Mouse (Mus musculus): ENCODE data around the gene Unc13a.
A peak's percentile ranks its signal among the peaks of the same experiment; 100 is the strongest.

Unc13a gene

GRCm38 (mm10) chr8:71665331-71666130, 6.0 kb downstream of the Unc13a start:
- DNase-seq, result peak; percentile 59

GRCm38 (mm10) chr8:71660325-71661120, 11.0 kb downstream of the Unc13a start:
- peak; percentile 88 for DNase-seq

GRCm38 (mm10) chr8:71659751-71660150, 11.8 kb downstream of the Unc13a start:
- DNase-seq, result peak; percentile 88

GRCm38 (mm10) chr8:71658515-71659049, 13.0 kb downstream of the Unc13a start:
- no peak for DNase-seq

DNA sequence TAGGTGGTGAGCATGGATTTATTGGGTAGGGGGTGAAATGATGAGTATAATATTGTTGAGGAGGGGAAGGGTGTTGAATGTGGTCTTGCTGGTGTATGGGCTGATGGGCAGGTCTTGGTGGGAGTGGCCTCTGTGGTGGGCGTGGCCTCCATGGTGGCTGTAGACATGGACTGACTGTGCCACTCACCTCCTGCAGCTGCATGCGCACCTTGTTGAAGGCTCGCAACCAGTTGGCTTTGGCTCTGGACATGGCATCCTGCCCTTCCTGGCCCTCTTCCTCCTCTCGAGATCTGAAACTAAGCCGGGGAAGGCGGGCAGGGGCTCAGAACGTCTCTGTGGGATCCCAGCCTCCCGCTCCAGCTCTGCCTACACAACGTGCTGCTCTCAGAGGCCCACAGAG, 13.7 kb downstream of the Unc13a start:
- no peak for DNase-seq

DNA sequence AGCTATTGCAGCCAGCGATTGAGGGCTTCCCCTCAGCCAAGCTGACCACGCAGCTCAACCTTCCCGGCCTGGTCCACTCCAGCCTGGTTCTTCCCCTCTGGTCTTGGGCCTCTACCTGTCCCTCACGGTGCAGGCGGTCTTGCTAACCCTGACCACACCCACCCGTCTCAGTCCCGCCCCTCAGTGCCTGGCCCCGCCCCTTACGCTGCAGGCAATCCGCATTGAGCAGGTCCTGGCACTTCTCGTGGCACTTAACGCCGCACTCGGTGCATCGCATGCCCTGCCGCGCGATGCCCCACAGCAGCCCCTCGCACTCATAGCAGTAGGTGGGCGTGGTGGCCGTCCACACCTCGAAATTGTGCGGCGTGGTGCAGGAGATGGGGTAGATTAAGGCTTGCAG, 17.0 kb downstream of the Unc13a start:
- no peak for DNase-seq

DNA sequence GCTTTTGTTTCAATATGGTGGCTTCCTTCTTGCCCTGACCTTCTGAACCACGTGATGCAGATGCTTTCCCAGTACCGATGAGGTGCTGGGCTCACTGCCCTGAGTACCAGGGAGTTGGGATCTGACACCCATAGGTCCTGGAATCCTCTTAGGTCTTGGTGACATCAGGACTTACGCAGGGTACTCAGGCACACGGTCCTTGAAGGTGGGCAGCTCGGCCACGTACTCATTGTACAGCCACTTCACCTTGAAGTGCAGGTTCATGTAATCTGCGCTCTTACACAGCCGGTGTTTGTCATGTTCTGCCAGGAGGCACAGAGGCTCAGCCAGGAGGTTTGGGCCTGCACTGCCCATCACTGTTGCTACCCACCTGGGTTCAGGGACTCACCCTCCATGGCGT, 26.0 kb downstream of the Unc13a start:
- DNase-seq, result no peak

GRCm38 (mm10) chr8:71639318-71639717, 32.2 kb downstream of the Unc13a start:
- no peak for DNase-seq

DNA sequence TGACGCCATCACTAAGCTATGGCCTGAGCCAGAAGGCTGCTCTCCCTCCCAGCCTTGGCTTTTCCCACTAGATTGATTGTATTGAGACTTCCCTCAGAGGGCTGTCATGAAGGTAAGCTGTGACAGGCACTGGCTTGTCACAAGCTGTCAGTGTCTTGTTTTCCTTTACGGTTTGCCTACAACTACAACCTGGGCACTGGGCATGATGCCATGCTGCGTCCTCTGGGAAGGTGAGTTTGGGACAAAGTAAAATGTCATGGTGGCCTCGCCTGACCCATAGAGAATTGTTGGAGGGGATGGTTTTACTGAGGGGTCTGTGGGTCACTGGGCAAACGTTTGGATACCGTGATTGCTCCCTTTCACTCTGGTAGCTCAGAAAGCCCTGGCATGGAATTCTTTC, 33.2 kb downstream of the Unc13a start:
- DNase-seq, result no peak

- DNase-seq, result no peak
Observed at GRCm38 (mm10) chr8:71637149-71638095, 34.1 kb downstream of the Unc13a start.

DNA sequence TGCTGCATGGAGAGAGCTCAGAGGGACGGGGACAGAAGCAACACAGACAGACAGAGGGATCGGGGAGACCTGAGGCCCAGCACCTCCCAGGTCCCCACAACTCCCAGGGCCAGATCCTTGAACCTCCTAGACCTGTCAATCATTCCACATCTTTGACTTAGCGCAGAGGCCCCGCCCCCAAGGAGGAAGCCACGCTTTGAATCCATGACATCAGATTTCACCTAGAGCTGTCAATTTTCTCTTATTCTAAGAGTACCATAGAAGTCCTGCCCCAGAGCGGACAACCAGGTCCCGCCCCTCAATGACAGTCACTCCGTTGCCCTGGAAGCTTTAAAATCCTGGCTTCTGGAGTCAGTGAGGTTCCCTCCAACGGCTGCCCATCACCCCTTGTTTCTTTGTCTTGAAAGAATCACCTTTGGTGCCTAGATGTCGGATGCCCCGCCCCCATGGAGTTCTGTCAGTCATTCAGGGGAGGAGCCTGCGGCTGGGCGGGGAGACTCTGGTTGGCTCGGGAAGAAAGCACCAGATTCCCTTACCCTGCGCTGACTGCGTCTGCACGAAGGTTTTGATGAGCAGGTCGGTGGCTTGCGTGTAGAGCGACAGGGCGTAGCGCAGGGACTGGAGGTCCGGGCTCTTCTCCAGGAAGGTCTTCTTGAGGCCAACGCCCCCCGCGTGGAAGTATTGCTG, 37.4 kb downstream of the Unc13a start:
- peak; percentile 44 for DNase-seq

DNA sequence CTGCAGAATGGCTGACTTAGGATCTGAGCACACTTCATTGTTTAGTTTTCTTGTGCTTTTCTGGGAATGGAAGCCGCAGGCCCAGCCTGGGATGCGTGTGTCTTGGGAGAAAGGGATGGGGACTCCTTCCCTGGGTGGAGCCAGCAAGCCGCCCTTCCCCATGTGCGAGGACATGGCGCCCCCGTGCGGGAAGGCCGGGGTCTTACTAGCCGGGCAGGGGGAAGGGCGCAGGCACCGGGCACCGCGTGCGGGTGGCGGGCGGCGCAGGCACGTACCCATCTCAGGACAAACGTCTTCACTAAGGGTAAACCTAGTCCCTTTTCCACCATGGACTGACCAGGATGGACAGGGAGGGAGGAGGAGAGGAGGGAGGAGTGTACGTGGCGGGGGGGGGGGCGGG, 38.4 kb downstream of the Unc13a start:
- no peak for DNase-seq

GRCm38 (mm10) chr8:71631897-71632296, 39.7 kb downstream of the Unc13a start:
- DNase-seq, result no peak

DNA sequence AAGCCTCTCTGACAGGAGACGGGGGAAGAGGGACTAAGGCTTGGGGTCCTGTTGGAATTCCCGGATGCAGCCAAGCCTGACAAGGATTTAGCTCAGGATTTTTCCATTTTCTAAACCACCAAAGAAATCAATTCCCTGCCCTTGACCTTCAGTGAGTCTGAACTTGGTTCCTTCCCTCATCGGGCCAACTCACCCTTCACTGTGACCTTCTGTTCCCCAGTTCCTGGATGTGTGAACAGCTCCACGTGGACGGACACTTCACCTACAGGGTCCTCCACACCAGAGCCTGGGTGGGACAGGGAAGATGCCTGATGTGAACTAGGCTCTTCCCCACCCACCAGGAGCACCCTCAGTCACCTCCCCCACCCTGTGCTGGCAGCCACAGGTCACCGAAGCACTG, 40.8 kb downstream of the Unc13a start:
- DNase-seq, result no peak

- DNase-seq, result peak; percentile 62
Observed at GRCm38 (mm10) chr8:71629781-71630212, 41.8 kb downstream of the Unc13a start.

- peak; percentile 90 for DNase-seq
Observed at GRCm38 (mm10) chr8:71629096-71629697, 42.4 kb downstream of the Unc13a start.

- no peak for DNase-seq
Observed at GRCm38 (mm10) chr8:71628396-71629095, 43.0 kb downstream of the Unc13a start.

GRCm38 (mm10) chr8:71627265-71628099, 44.1 kb downstream of the Unc13a start:
- DNase-seq, result no peak

- no peak for DNase-seq
Observed at GRCm38 (mm10) chr8:71626753-71627152, 44.8 kb downstream of the Unc13a start.

GRCm38 (mm10) chr8:71625088-71625487, 46.5 kb downstream of the Unc13a start:
- DNase-seq, result no peak
